Mouse (Mus musculus) forebrain, embryonic 11.5 days (tissue): ENCODE data around the gene Atf3. TPM values are rescaled to one million over a fixed set of nuclear protein-coding genes. Genes with fewer than 3 reads are reported as not detected.

Experiments
- polyA plus RNA-seq: library from polyadenylated mRNA; unstranded; fragments of >200 nt; fragmentation: Nextera tagmentation; extraction: Ambion mirVana; gene quantifications from 2 replicates; pipeline ENCODE4 v1.2.1, GENCODE M21; 2014

Atf3 gene
- polyA plus RNA-seq, 1 experiment from 2014 or later = 2.4 TPM

Other genes starting within 250 kb of the Atf3 start
- gene Vash2, start 238.7 kb downstream of the Atf3 start, polyA plus RNA-seq = 53.2 and 54.0 TPM in 2 replicates
- gene Flvcr1, start 191.9 kb downstream of the Atf3 start, polyA plus RNA-seq = 12.3 and 14.0 TPM in 2 replicates
- gene Spata45, start 181.4 kb downstream of the Atf3 start, polyA plus RNA-seq = not detected in 2 replicates
- 10.9 and 11.5 TPM in 2 replicates for gene Tatdn3, start 155.1 kb downstream of the Atf3 start, polyA plus RNA-seq
- gene Nsl1, start 155.0 kb downstream of the Atf3 start, polyA plus RNA-seq = 29.9 and 34.3 TPM in 2 replicates
- 6.0 and 6.1 TPM in 2 replicates for gene Batf3, start 120.2 kb downstream of the Atf3 start, polyA plus RNA-seq
- not detected in 2 replicates for gene Fam71a, start 53.2 kb downstream of the Atf3 start, polyA plus RNA-seq
- 57.6 and 57.8 TPM in 2 replicates for gene Nenf, start 100.2 kb upstream of the Atf3 start, polyA plus RNA-seq
- 34.2 and 35.5 TPM in 2 replicates for gene Tmem206, start 107.9 kb upstream of the Atf3 start, polyA plus RNA-seq
- gene Ppp2r5a, start 185.2 kb upstream of the Atf3 start, polyA plus RNA-seq = 19.4 and 21.9 TPM in 2 replicates